Mouse (Mus musculus) layer of hippocampus, postnatal 14 days (tissue): Measurements from ENCODE around the gene Jazf1. TPM values are rescaled to one million over a fixed set of nuclear protein-coding genes. Genes with fewer than 3 reads are reported as not detected.

ENCODE experiments used
- DNase-seq, 2 experiments: peaks; one replicate each; pipeline ENCODE4 v3.0.0; 2021 to 2022; ENCODE audit warnings: low spot score in 2 of 2, mixed read lengths in 1 of 2
- total RNA-seq, 2 experiments: library from RNA; stranded (reverse); gene quantifications; 2 replicates each; pipeline ENCODE4 v1.2.3; 2021

Gene Jazf1
- total RNA-seq, 2 experiments from 2014 or later = 55.1 to 56.9 TPM

DNA sequence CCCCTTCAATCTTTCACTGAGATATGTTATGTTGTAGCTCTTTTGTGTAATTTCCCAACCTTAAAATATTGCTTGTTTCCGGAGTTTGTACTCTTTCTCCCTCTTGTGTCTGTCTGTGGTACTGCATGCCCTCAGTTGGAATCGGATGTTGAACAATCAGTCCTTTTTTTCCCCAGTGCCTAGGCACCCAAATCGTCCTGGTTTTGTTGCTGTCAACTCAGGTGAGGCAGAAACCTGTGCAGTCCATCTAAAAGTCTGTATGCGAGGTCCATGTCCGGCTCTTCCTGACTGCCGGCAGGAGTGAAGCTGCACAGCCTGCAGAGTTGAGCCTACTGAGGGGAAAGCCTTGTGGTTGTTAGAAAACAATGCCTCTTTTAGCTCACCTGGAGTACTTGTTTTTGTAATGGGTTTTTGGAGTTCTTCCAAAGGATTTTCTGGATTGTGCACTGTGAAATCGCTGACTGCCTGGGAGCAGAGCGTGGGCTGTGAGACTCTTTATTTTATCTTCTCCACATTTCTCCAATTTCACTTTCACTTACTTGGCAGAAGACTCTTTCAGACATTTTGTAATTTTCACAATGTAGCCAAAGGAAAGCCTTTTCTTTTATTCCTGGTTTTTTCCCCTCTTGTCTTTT is 343.5 kb downstream of the Jazf1 start:
- DNase-seq = peak; percentile 64 to 74

Other genes with a start within 250 kb of the Jazf1 start
- gene Creb5, start 218.6 kb upstream of the Jazf1 start, total RNA-seq = 1 to 10 TPM; 4.7 TPM